Mouse (Mus musculus): ENCODE data around the gene Cux2.

DNA sequence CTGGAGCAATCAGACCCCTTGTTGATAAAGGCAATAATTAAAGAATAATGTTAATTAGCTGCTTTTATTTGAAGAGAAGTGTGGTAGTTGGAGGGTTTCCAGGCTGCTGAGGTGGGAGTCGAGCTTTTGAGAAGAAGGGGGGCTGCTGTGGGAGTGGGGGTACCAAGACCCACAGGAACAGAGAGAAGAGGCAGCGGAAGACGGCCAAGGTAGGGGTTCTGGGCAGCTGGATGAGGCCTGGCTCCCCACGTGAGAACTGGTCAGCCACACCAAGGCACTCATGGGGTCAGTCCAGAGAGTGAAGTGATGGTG, 16.8 kb downstream of the Cux2 start:
- TF ChIP-seq GATA1 (IDR thresholded peaks at IDR 0.05; ENCODE audit: borderline replicate concordance, low read length): no peak
- TF ChIP-seq FLI1 (IDR thresholded peaks at IDR 0.05; ENCODE audit: low read length): no peak
